Mouse (Mus musculus): Measurements from ENCODE around the gene Syndig1.

DNA sequence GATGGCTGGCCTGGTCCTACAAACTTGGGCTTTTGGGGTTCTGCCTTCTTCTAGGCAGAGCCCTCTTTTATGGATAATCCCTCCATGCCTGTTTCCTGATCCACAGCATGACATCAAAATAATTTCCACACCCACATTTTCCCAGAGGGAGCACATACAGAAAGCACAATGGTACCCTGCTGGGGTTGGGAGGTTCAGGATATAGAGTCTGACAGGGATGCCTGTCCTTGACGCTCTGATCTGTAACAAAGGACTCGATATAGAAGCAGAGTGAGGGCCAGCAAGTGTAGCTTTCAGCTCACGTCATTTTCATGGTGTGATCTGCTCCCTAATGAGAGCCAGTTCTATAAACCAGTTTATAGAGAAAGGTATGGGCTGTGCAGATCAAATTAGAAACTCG lies 105.1 kb downstream of the Syndig1 start:
- TF ChIP-seq CTCF (IDR thresholded peaks at IDR 0.05) (no peak), EP300 (IDR thresholded peaks at IDR 0.05; ENCODE audit: insufficient read depth, low read depth, low read length) (no peak), POLR2A (IDR thresholded peaks at IDR 0.05; ENCODE audit: insufficient read depth, low read depth, low read length) (no peak)

All from heart, adult 2 months (tissue).